Mouse (Mus musculus): ENCODE results near the gene Iqsec2. TPM values are rescaled to one million over a fixed set of nuclear protein-coding genes. Genes with fewer than 3 reads are reported as not detected.
"Not testable (repeated sequence)": the region's sequence is repeated elsewhere in the genome, so short reads cannot be mapped to it uniquely, and the experiment has no call there.

The Iqsec2 gene
- polyA plus RNA-seq, 1 experiment from 2014 or later = 5.6 TPM

DNA sequence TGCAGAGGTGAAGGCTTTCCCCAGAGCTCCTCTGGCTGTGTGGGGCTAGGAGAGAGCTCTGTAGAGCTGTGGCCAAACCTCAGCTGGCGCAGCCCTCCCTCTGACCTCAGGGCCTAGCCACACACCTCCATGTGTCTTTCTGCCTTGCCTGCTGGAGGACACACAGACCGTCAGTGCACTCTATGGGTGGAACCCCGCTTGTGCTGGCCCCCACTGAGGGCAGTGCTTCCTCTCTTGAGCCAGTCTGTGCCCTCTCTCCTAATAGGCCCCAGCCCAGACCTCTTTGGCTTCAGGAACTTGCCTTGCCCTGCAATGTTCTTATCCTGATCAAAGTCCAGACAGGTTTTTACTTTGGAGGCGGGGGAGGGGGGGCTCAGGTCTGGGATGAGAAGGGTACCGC, 80.2 kb downstream of the Iqsec2 start:
- WGBS = 78% methylated on average over 5 of the region's 5 CpGs
- Histone ChIP-seq H3K4me1 (replicated peaks) (no peaks in the 10 kb centered on the region), H3K9me3 (no peaks in the 10 kb centered on the region), H3K4me2 (no peak overlapping the region), H3K36me3 (peaks cover 3% of the 10 kb centered on the region; the same call in 1 of the 2 replicates), H3K27me3 (peaks cover 98% of the 10 kb centered on the region), H3K9ac (no peak overlapping the region), H3K27ac (no peak overlapping the region), H3K4me3 (no peak overlapping the region)
- ATAC-seq (ENCODE audit: low FRiP score) = no peak

GRCm38 (mm10) chrX:152232781-152233763, 89.0 kb downstream of the Iqsec2 start, which contains the start of gene Kdm5c:
Kdm5c (plus strand) TSS chrX:152233020.
- ATAC-seq (ENCODE audit: low FRiP score) = peak; percentile 98
- Histone ChIP-seq H3K9me3 (no peaks in the 10 kb centered on the region), H3K4me3 (peak within 1 kb of the TSS; percentile 86), H3K27me3 (peaks cover 22% of the 10 kb centered on the region), H3K36me3 (peaks cover 5% of the 10 kb centered on the region; the same call in 1 of the 2 replicates), H3K9ac (peak within 1 kb of the TSS; percentile 88), H3K4me2 (peak within 1 kb of the TSS; percentile 86), H3K4me1 (replicated peaks) (peaks cover 21% of the 10 kb centered on the region), H3K27ac (peak within 1 kb of the TSS; percentile 81)
- WGBS = 1% methylated on average over 68 of the region's 69 CpGs

DNA sequence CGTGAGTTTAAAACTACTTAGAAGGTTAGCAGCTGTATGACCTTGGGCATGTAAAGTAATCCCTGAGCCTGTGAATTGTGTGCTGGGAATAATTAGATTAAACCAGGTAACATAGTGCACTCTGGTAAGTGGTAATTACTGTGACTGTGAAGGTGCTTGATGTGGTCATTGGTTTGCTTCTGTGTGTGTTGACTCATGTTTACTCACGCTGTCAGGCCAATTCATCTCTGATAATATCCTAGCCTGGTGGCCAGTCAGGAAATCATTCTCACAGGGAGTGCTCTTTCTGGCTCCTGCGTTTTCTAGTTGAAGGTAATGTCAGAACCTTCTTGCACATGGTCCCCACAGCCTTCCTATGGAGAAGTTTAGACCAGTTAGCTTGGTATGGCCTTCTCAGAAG, 90.1 kb downstream of the Iqsec2 start:
- no peak overlapping the region for H3K27ac ChIP-seq
- H3K4me2 ChIP-seq = peak overlapping the region; percentile 86
- no peaks in the 10 kb centered on the region for H3K9me3 ChIP-seq
- peak overlapping the region; percentile 86 for H3K4me3 ChIP-seq
- whole genome bisulfite sequencing = 33% methylated on average over 3 of the region's 3 CpGs
- H3K4me1 ChIP-seq (replicated peaks) = peaks cover 21% of the 10 kb centered on the region
- H3K27me3 ChIP-seq = peaks cover 12% of the 10 kb centered on the region; the same call in 1 of the 2 replicates
- ATAC-seq (ENCODE audit: low FRiP score) = no peak
- H3K36me3 ChIP-seq = peaks cover 13% of the 10 kb centered on the region
- H3K9ac ChIP-seq = peak overlapping the region; percentile 88

- Histone ChIP-seq H3K27ac (no peak overlapping the region), H3K27me3 (0 out of 2 replicates have a peak, but pooled peaks cover 1% of the 10 kb centered on the region), H3K4me1 (replicated peaks) (peaks cover 21% of the 10 kb centered on the region), H3K4me2 (peak overlapping the region; percentile 86), H3K4me3 (no peak overlapping the region), H3K9ac (no peak overlapping the region), H3K9me3 (no peaks in the 10 kb centered on the region), H3K36me3 (peaks cover 28% of the 10 kb centered on the region)
- 92% methylated on average over 2 of the region's 2 CpGs for WGBS
- no peak for ATAC-seq (ENCODE audit: low FRiP score)
Observed at GRCm38 (mm10) chrX:152235758-152236157, 91.7 kb downstream of the Iqsec2 start.

DNA sequence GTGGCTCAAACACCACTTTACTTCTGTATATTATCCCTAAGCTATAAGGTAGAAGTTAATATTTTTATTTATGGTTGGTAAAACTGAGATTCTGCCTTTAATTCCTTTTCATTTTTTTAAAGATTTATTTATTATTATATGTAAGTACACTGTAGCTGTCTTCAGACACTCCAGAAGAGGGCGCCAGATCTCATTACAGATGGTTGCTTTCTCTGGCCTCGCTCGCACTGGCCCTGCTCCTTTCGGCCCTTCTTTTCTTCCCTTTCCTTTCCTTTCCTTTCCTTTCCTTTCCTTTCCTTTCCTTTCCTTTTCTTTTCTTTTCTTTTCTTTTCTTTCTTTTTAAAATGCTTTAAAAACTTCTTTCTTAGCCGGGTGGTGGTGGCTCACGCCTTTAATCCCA, 99.1 kb downstream of the Iqsec2 start:
- H3K4me2 ChIP-seq; H3K9me3 ChIP-seq; H3K27me3 ChIP-seq; H3K27ac ChIP-seq; ATAC-seq (ENCODE audit: low FRiP score); H3K4me3 ChIP-seq; H3K9ac ChIP-seq; H3K4me1 ChIP-seq (replicated peaks): not testable (repeated sequence)
- 85% methylated on average over 6 of the region's 6 CpGs for WGBS
- peaks cover 84% of the 10 kb centered on the region for H3K36me3 ChIP-seq

- Histone ChIP-seq H3K36me3 (peaks cover 85% of the 10 kb centered on the region), H3K9ac (no peak overlapping the region), H3K4me1 (replicated peaks) (no peaks in the 10 kb centered on the region), H3K9me3 (no peaks in the 10 kb centered on the region), H3K4me3 (no peak overlapping the region), H3K4me2 (no peak overlapping the region), H3K27me3 (no peaks in the 10 kb centered on the region), H3K27ac (no peak overlapping the region)
- 94% methylated on average over 2 of the region's 2 CpGs for WGBS
- no peak for ATAC-seq (ENCODE audit: low FRiP score)
Observed at GRCm38 (mm10) chrX:152244492-152245189, 100.6 kb downstream of the Iqsec2 start.

GRCm38 (mm10) chrX:152271189-152271588, 127.1 kb downstream of the Iqsec2 start:
- no peak for ATAC-seq (ENCODE audit: low FRiP score)
- no peak overlapping the region for H3K9ac ChIP-seq
- no peak overlapping the region for H3K4me2 ChIP-seq
- no peaks in the 10 kb centered on the region for H3K27me3 ChIP-seq
- H3K4me3 ChIP-seq = no peak overlapping the region
- H3K36me3 ChIP-seq = peaks cover 96% of the 10 kb centered on the region
- WGBS = 96% methylated on average over 11 of the region's 11 CpGs
- H3K9me3 ChIP-seq = no peaks in the 10 kb centered on the region
- H3K4me1 ChIP-seq (replicated peaks) = no peaks in the 10 kb centered on the region
- no peak overlapping the region for H3K27ac ChIP-seq

Other genes with a start within 250 kb of the Iqsec2 start
- gene Hsd17b10, start 142.4 kb upstream of the Iqsec2 start, polyA plus RNA-seq (2015; fragmentation: Nextera tagmentation; extraction: Ambion mirVana) = 126 and 128 TPM in 2 replicates
- 2.6 and 2.9 TPM in 2 replicates for gene Ribc1, start 128.0 kb upstream of the Iqsec2 start, polyA plus RNA-seq (2015; fragmentation: Nextera tagmentation; extraction: Ambion mirVana)
- 84.4 and 88.4 TPM in 2 replicates for gene Smc1a, start 127.8 kb upstream of the Iqsec2 start, polyA plus RNA-seq (2015; fragmentation: Nextera tagmentation; extraction: Ambion mirVana)
- 35.2 and 36.0 TPM in 2 replicates for gene Kdm5c, start 88.8 kb downstream of the Iqsec2 start, polyA plus RNA-seq (2015; fragmentation: Nextera tagmentation; extraction: Ambion mirVana)
- gene Kantr, start 183.2 kb downstream of the Iqsec2 start, polyA plus RNA-seq (2015; fragmentation: Nextera tagmentation; extraction: Ambion mirVana) = 26.5 and 26.6 TPM in 2 replicates
- gene Tspyl2, start 198.2 kb downstream of the Iqsec2 start, polyA plus RNA-seq (2015; fragmentation: Nextera tagmentation; extraction: Ambion mirVana) = 55.6 and 56.5 TPM in 2 replicates
- gene Gpr173, start 224.4 kb downstream of the Iqsec2 start, polyA plus RNA-seq (2015; fragmentation: Nextera tagmentation; extraction: Ambion mirVana) = 8.9 and 10.1 TPM in 2 replicates

All from hindbrain, embryonic 13.5 days (tissue).